Mouse (Mus musculus) gastrocnemius, postnatal 36 days (tissue): ENCODE data around the gene Plekha4. TPM values are rescaled to one million over a fixed set of nuclear protein-coding genes. Genes with fewer than 3 reads are reported as not detected.

ENCODE experiments used
- DNase-seq, 2 experiments: peaks; one replicate each; pipeline ENCODE4 v3.0.0; 2022
- intact Hi-C: fragments of 180-260 bp; cut with DNase I; formaldehyde crosslinking; loops from one replicate; pipeline ENCODE4 v1.15.1; 2025
- total RNA-seq, 2 experiments: library from RNA; stranded (reverse); gene quantifications; 2 replicates each; pipeline ENCODE4 v1.2.3; 2021

Plekha4 gene
- total RNA-seq, 2 experiments from 2014 or later: 3.0 to 4.8 TPM

- intact Hi-C loops: loop anchor here (1.0 kb wide), 1 partner anchor 11 kb away; no protein-coding TSS in a partner anchor
- DNase-seq: no peak
Measured at GRCm38 (mm10) chr7:45597013-45597412, 70.9 kb downstream of the Plekha4 start.

- intact Hi-C loops: loop anchor here (1.0 kb wide), 1 partner anchor 11 kb away; no protein-coding TSS in a partner anchor
Measured at GRCm38 (mm10) chr7:45597527-45597926, 71.4 kb downstream of the Plekha4 start.

GRCm38 (mm10) chr7:45598960-45599879 lies 73.1 kb downstream of the Plekha4 start:
- DNase-seq: no peak
- intact Hi-C loops: no loop called here

More at GRCm38 (mm10) chr7:45597527-45597926, 71.4 kb downstream of the Plekha4 start:
- no peak for DNase-seq

Other genes starting within 250 kb of the Plekha4 start
- gene Slc6a21, start 248.8 kb upstream of the Plekha4 start, total RNA-seq: not detected
- gene Trpm4, start 192.6 kb upstream of the Plekha4 start, total RNA-seq: 10 to 100 TPM; 20.1 to 20.7 TPM
- gene Hrc, start 191.0 kb upstream of the Plekha4 start, total RNA-seq: 100 to 1,000 TPM; 818 to 890 TPM
- under 1 TPM; 0.07 to 0.08 TPM for gene Ppfia3, start 159.3 kb upstream of the Plekha4 start, total RNA-seq
- gene Lin7b, start 155.7 kb upstream of the Plekha4 start, total RNA-seq: not detected
- 10 to 100 TPM; 70.2 to 84.1 TPM for gene Snrnp70, start 130.6 kb upstream of the Plekha4 start, total RNA-seq
- 10 to 100 TPM; 78.3 to 85.9 TPM for gene Kcna7, start 120.7 kb upstream of the Plekha4 start, total RNA-seq
- 1 to 10 TPM; 3.4 to 5.5 TPM for gene Ntf5, start 112.6 kb upstream of the Plekha4 start, total RNA-seq
- under 1 TPM; 0.54 to 0.67 TPM for gene Lhb, start 105.5 kb upstream of the Plekha4 start, total RNA-seq
- 100 to 1,000 TPM; 275 to 279 TPM for gene Gys1, start 91.5 kb upstream of the Plekha4 start, total RNA-seq
- 10 to 100 TPM; 22.1 to 23.0 TPM for gene Ruvbl2, start 88.2 kb upstream of the Plekha4 start, total RNA-seq
- 100 to 1,000 TPM; 132 to 146 TPM for gene Ftl1, start 66.4 kb upstream of the Plekha4 start, total RNA-seq
- 10 to 100 TPM; 13.8 to 14.6 TPM for gene Bax, start 59.4 kb upstream of the Plekha4 start, total RNA-seq
- under 1 TPM in 1 of 2 experiments, not detected in 1; 0.39 TPM for gene Tulp2, start 44.5 kb upstream of the Plekha4 start, total RNA-seq
- 1 to 10 TPM; 6.1 to 6.6 TPM for gene Gm45808, start 39.5 kb upstream of the Plekha4 start, total RNA-seq
- 10 to 100 TPM; 11.4 to 12.8 TPM for gene Dhdh, start 37.5 kb upstream of the Plekha4 start, total RNA-seq
- gene Nucb1, start 15.9 kb upstream of the Plekha4 start, total RNA-seq: 10 to 100 TPM; 48.6 to 65.4 TPM
- 10 to 100 TPM; 22.9 to 25.3 TPM for gene Ppp1r15a, start 62 bp upstream of the Plekha4 start, total RNA-seq
- 1 to 10 TPM; 1.9 to 2.8 TPM for gene Hsd17b14, start 28.6 kb downstream of the Plekha4 start, total RNA-seq
- gene Bcat2, start 43.8 kb downstream of the Plekha4 start, total RNA-seq: 10 to 100 TPM; 55.7 to 86.8 TPM
- not detected for gene Fgf21, start 89.2 kb downstream of the Plekha4 start, total RNA-seq
- gene Fut1, start 91.0 kb downstream of the Plekha4 start, total RNA-seq: not detected
- not detected for gene Izumo1, start 95.5 kb downstream of the Plekha4 start, total RNA-seq
- 1 to 10 TPM; 6.9 to 7.0 TPM for gene Rasip1, start 101.2 kb downstream of the Plekha4 start, total RNA-seq
- gene Mamstr, start 113.6 kb downstream of the Plekha4 start, total RNA-seq: 10 to 100 TPM; 45.7 to 49.7 TPM
- 1 to 10 TPM in 1 of 2 experiments, under 1 TPM in 1; 0.51 to 1.2 TPM for gene Fut2, start 140.1 kb downstream of the Plekha4 start, total RNA-seq
- gene Ntn5, start 157.7 kb downstream of the Plekha4 start, total RNA-seq: under 1 TPM; 0.52 to 0.69 TPM
- under 1 TPM; 0.12 to 0.26 TPM for gene Sec1, start 168.1 kb downstream of the Plekha4 start, total RNA-seq
- gene Car11, start 173.5 kb downstream of the Plekha4 start, total RNA-seq: 1 to 10 TPM; 7.7 to 9.5 TPM
- 100 to 1,000 TPM in 1 of 2 experiments, 10 to 100 TPM in 1; 52.8 to 118 TPM for gene Dbp, start 178.8 kb downstream of the Plekha4 start, total RNA-seq
- 100 to 1,000 TPM; 396 to 453 TPM for gene Rpl18, start 189.1 kb downstream of the Plekha4 start, total RNA-seq
- gene Sphk2, start 191.7 kb downstream of the Plekha4 start, total RNA-seq: 10 to 100 TPM; 12.2 to 12.7 TPM
- gene Fam83e, start 194.9 kb downstream of the Plekha4 start, total RNA-seq: under 1 TPM in 1 of 2 experiments, not detected in 1; 0.10 TPM
- gene Spaca4, start 199.5 kb downstream of the Plekha4 start, total RNA-seq: not detected